Mouse (Mus musculus): ENCODE results near the gene Axdnd1.
"Not testable (repeated sequence)": the region's sequence is repeated elsewhere in the genome, so short reads cannot be mapped to it uniquely, and the experiment has no call there.

Axdnd1 gene

GRCm38 (mm10) chr1:156437016-156437708 lies 16.2 kb upstream of the Axdnd1 start:
- no peak for DNase-seq (ENCODE audit: low spot score)

- no peak for DNase-seq (ENCODE audit: low spot score)
Measured at GRCm38 (mm10) chr1:156433497-156433896, 12.5 kb upstream of the Axdnd1 start.

DNA sequence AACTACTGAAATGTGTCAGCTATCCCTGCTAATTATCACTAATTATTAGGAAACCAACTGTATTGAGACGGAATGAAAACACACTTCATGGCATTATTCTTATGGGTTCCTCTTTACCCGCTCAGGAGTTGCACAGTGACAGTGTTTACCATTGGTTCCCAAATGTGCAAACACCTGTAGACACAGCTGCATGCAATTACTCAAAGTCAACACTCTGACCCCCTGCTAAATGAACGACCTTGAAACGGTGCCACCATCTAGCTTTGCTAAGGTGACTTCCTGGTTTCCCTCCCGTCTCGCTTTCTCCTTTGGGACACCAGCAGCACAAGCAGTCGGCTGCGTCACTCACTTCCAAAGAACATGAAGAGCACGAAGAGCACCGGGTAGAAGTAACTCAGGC lies 11.5 kb upstream of the Axdnd1 start:
- DNase-seq (ENCODE audit: low spot score), result no peak

DNA sequence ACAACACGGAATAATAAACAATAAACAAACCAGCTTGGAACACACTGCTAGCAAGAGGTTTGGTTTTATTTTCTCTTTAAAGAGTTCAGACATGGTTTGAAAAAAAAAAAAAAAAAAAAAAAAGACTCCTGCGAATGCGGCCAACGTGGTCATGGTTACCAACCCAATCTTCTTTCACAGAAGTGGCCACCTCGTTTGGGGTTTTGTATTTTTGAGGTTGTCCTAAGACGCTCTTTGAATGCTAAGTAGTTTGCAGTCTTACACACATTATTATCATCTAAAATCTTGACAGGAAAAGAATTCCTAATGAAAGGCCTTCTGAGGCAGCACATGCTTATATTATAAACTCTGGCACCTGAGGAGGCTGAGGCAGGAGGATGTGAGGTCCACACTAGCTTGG lies 7.5 kb upstream of the Axdnd1 start:
- DNase-seq (ENCODE audit: low spot score), result no peak

DNA sequence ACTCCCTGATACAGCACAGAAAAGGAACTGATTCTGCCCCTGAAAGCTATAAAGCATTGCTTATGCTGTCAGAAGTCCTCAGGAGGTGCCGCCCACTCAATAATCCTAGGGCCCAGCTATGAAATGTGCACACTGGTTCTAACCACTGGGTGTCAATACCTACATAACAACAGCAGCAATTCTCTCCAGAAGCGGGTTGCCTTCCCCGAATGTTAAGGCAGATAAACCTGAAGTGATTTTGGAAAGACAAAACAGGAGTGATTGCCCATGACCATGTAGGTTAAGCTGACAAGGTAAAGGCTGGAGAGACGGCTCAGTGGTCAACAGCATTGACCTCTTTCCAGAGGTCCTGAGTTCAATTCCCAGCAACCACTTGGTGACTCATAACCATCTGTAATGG lies 4.8 kb upstream of the Axdnd1 start:
- no peak for DNase-seq (ENCODE audit: low spot score)

GRCm38 (mm10) chr1:156424054-156424453 lies 3.1 kb upstream of the Axdnd1 start:
- DNase-seq (ENCODE audit: low spot score), result no peak

DNA sequence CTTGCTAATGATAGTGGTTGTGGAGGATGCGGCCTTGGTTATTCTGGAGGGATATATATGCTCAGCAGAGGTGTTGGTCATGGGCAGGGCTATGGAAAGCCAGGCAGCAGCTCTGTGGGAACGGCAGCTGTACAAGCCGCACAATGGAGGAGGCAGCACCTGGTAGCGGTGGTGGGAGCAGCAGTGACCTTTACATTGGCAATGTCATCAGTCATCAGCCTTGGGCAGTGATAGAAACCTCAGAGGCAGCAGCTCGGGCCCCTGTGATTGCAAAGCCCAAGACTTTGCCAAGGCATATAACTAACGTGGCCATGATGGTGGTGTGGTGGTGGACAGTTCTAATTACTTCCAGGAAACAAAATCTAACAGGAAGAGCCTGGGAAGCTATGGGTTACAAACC lies 2.5 kb upstream of the Axdnd1 start:
- no peak for DNase-seq (ENCODE audit: low spot score)

- DNase-seq (ENCODE audit: low spot score), result no peak
Measured at GRCm38 (mm10) chr1:156422856-156423255, 1.9 kb upstream of the Axdnd1 start.

- DNase-seq (ENCODE audit: low spot score), result peak; percentile 56
Measured at GRCm38 (mm10) chr1:156418170-156418569, 2.8 kb downstream of the Axdnd1 start.

- no peak for DNase-seq (ENCODE audit: low spot score)
Measured at GRCm38 (mm10) chr1:156408521-156408920, 12.4 kb downstream of the Axdnd1 start.

DNA sequence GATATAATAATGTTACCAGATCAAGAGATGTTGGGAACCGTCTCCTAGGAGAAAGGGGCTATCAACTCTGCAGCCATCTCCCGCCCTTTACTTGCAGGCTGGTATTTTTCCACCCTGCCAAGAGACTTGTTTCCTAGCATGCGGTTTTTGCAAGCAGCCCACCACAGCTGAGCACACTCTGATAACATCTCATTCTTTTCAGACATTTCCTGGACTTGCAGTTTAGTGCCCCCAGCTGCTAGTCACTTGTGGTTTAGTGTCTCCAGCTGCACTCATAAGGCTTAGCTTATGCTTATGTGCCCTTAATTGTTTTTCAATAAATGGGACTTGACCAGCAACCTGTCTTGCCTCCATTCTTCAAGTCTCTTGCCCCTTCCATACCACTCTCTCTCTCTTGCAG lies 13.0 kb downstream of the Axdnd1 start:
- no peak for DNase-seq (ENCODE audit: low spot score)

DNA sequence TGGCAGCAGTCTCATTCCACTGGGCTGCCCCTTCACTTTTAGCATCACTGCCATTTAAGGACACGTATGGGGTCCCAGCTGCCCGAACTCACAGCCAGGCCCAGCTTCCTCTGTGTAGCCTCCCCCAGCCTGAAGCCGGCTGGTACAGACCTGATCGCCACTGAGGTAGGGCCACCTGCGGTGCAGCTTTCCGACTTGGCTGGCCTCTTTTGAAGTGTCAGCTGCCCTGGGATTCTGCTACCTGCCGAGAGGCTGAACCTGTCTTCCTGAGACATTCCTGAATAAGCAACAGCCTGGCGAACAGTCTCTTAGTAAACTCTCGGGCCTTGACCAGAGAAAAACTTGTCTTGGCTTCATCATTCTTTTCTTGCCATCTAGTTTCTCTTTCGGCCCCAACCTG lies 17.7 kb downstream of the Axdnd1 start:
- no peak for DNase-seq (ENCODE audit: low spot score)

DNA sequence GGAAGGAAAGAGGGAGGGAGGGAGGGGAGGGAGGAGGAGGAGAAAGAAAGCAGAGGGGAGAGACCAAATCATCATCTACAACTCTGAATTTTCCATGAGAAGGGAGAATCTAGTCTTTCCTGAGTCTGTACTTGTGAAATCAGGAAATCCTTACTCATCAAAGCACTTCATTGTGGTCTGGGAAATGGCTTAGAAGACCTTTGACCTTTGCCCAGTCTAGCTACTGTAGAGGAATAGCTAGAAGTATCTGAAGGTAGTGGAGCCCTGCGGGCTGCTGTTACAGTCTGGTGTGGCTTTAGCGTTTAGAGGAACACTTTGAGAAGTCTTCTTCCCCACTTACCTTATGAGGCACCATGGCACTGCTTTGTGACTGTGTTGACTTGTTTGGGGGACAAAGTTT lies 18.5 kb downstream of the Axdnd1 start:
- peak; percentile 23 for DNase-seq (ENCODE audit: low spot score)

- DNase-seq (ENCODE audit: low spot score), result not testable (repeated sequence)
Measured at GRCm38 (mm10) chr1:156400159-156400558, 20.8 kb downstream of the Axdnd1 start.

DNA sequence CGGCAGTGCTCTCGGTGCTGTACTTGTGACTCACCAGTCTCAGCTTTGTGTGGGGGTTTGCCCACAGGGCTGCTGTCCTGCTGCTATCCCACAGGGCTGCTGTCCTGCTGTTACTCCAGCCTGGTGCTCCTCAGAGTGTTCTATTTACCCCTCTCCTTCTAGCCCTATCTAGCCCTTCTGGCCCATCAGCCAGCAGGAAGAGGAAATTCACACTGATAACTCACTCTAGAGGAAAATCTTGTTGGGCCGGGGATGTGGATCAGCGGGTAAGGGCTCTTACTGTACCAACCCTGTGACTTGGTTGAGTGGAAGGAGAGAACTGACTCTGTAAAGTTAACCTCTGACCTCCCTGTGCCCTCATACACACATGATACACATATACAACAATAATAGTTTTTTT lies 27.8 kb downstream of the Axdnd1 start:
- no peak for DNase-seq (ENCODE audit: low spot score)

- DNase-seq (ENCODE audit: low spot score), result no peak
Measured at GRCm38 (mm10) chr1:156386880-156387279, 34.1 kb downstream of the Axdnd1 start.

DNA sequence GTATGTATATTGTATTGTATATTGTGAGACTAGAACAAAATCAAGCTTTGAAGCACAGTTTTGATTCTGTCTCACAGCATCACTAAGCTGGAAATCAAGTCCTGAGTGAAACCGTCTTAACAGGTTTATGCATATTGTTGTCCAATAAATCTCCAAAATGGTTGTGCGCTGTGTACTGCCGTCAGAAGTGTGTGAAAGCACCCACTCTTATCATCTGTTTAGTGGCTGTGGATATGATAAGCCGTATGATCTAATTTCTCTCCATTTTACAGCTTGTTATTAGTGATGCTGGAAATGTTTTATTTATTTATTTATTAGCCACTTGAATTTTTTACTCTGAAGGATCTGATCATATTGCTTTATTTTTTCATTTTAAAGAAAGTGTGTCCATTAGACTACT lies 34.7 kb downstream of the Axdnd1 start:
- no peak for DNase-seq (ENCODE audit: low spot score)

- DNase-seq (ENCODE audit: low spot score), result no peak
Measured at GRCm38 (mm10) chr1:156381217-156381616, 39.7 kb downstream of the Axdnd1 start.

- no peak for DNase-seq (ENCODE audit: low spot score)
Measured at GRCm38 (mm10) chr1:156365740-156366139, 55.2 kb downstream of the Axdnd1 start, which contains the start of gene Gm2000. TSS of gene Gm2000 (plus strand) at chr1:156366040.

- no peak for DNase-seq (ENCODE audit: low spot score)
Measured at GRCm38 (mm10) chr1:156352466-156352865, 68.5 kb downstream of the Axdnd1 start.

GRCm38 (mm10) chr1:156350441-156350840 lies 70.5 kb downstream of the Axdnd1 start:
- no peak for DNase-seq (ENCODE audit: low spot score)

DNA sequence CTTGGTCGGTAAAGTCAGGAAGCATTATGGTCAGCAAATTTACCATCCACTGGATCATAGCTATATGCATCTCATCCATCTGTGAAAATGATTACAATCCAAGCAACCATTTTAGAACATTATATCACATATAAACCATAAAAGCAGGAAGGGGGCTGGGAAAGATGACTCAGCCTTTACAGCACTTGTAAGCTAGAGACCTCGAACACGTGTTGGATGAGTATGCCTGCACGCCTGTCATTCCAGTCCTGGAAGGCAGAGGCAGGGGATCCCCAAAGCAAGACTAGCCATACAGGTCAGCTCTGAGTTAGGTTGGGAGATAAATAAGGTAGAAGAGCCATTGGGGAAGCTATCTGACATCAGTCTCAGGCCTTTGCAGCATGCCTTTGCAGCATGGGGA lies 71.9 kb downstream of the Axdnd1 start:
- no peak for DNase-seq (ENCODE audit: low spot score)

DNA sequence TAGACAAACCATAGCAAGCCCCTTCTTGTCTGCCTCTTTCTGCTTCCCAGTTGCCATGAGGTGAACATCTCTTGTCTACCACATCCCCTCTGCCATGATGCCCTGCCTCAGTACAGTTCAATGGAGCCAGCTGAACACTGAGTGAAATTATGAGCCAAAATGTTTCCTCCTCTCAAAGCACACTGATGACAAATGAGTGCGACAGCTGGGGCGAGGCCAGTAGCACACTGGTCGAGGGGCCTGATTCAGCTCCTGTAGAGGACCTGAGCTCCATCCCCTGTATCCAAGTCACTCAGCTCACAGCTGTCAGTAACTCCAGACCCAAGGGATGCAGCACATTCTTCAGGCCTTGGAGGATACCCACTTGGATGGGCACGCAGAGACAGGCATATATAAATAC lies 75.3 kb downstream of the Axdnd1 start:
- DNase-seq (ENCODE audit: low spot score), result no peak

DNA sequence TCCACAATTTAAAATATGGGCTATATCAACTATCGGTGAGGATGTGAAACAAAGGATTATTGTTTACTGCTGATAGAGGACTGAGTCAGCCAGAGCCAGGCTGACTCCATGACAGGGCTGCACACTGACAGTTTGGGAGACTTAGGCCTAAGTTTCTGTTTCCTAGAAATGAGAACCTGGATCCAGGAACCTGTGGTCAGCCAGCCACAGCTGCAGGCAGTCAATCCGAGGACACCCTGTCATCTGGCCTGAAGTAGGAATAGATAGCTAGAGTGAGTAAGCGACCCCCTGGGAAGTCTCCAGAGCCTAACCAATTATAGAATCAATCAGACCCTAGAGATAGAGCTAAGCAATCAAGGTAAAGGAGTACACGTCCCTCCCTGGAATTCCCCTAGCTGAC lies 76.5 kb downstream of the Axdnd1 start:
- no peak for DNase-seq (ENCODE audit: low spot score)
